Mouse (Mus musculus): ENCODE data around the gene Gm42791.

The Gm42791 gene

DNA sequence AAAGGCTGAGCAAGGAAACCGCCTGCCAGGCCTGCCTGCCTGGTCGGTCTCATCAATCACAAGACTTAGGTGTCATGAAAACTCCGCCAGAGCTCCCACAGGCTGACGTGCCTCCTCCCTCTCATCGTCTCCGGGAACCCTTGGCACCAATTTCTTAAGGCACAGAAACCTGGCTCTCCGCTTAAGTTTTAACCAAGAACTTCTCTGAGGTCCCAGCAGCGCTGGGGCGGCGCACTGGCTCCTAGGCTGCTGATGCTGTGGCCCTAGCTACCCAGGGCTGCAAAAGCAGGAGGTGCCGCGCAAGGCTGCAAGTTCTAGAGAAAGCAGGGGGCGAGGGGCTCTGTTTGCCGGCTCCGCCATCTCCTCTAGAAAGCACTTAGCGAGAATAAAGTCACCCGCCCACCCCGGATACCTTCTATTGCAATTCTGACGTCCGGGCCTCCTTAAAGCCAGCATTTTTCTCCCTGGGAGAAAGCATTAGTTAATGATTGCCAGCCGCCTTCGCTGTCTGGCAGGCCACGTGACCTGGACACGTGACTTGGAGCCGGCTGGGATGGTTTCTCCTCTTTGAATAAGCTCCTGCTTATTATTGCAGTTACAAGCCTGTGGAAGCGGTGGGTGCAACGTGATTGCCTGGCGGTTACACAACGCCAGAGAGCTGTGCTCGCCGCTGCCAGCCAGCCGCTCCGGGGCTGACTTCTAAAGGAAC lies at the start of gene Gm42791:
TSS of gene Gm42791 (minus strand) at position 442 of the 709 bp plus-strand sequence.
- peak; percentile 92 for DNase-seq (ENCODE audit: extremely low read depth, insufficient read length, low spot score)

DNA sequence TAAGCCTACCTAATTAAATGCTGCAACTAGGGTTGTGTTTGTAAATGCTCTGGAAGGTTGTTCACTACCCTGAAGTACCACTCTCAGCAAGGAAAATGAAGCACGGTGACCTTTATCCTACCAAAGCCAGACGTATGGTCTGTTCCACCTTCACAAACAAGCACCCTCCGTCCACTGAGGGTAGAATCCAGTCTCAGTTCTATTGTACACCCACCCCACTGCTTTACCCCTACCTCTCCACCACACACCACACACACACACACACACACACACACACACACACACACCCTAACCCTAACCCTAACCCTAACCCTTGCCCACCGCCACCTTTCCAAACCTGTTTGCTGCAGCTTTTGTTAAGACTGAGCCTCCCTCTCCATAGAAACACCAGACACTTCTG lies 49.1 kb upstream of the Gm42791 start:
- DNase-seq (ENCODE audit: extremely low read depth, insufficient read length, low spot score), result no peak

DNA sequence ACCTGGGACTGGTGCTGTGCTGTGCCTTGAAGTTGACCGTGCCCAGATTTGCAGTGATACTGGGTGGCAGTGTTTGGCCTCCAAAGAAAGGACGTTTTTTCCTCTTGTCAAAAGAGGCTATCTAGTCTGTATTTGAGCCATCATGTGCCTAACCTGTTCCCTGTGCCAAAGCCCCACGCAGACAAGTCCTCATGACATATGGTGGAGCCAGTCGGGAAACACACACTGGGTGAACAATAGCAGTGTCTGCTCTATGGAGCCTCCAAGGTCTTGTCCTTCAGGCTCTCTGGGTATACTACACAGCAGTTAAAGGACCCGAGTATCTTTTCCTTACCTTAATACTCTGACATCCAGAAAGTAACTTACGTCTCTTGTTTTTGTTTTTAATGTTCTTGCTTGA lies 48.3 kb upstream of the Gm42791 start:
- DNase-seq (ENCODE audit: extremely low read depth, insufficient read length, low spot score), result no peak

DNA sequence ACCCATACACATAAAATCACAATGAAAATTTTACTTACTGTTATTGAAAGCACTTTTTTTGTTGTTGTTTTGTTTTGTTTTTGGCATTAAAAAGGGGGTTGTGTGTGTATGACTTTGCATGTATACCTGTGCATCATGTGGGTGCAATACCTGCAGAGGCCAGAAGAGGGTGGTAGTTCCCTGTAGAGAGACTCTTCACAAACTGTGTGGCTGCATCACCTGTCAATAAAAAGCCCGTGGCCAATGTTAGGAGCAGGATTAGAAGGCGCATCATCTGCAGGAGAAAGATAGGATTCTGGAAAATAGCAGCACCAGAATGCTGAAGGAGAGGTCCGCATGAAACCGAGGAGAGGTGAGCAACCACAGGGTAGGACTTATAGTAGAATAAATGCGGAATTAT lies 44.9 kb upstream of the Gm42791 start:
- no peak for DNase-seq (ENCODE audit: extremely low read depth, insufficient read length, low spot score)

DNA sequence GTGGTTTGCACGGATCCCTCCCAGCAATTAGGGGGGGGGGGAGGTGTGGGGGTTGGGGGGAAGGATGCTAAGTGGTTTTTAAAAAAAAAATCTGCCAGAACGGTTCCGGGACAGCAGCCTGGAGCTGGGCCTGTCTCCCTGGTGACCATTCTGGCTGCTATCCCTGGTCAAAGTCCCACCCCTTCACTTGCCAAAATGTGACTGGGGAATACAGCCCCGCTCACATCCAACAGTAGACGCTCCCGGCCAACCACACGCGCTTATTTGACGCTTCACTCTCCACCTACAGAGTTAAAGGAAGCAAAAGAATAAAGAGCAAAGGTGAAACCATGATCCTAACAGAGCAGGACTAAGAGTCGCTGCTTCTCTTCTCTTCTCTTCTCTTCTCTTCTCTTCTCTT lies 42.8 kb upstream of the Gm42791 start:
- DNase-seq (ENCODE audit: extremely low read depth, insufficient read length, low spot score), result no peak

DNA sequence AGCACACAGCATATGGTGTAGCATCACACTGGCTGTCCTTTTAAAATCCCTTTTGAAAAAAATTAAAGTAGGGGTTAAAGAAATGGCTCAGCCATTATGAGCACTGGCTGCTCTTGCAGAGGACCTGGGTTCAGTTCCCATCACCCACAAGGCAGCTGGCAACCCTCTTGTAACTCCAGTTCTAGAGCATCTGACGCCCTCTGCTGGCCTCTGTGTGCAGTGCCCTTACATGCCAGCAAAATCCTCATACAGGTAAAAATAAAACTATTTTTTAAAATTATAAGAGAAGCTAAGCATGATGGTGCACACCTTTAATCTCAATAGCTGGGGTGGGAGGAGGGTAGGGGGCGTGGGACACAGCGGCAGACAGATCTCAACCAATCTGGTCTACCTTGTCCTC lies 42.0 kb upstream of the Gm42791 start:
- no peak for DNase-seq (ENCODE audit: extremely low read depth, insufficient read length, low spot score)

DNA sequence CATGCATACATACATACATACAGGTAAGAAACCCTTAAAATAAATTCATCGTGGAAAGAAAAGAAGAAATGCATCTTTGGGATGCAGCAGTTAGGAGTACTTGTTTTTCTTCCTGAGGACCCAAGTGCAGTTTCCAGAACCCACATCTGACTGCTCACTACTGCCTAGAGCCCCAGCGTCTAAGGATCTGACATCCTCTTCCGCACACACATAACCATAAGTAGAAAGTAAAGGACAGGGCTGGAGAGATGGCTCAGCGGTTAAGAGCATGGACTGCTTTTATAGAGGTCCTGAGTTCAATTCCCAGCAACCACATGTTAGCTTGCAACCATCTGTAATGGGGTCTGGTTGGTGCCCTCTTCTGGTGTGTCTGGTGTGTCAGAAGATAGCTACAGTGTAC lies 37.5 kb upstream of the Gm42791 start:
- DNase-seq (ENCODE audit: extremely low read depth, insufficient read length, low spot score), result no peak

DNA sequence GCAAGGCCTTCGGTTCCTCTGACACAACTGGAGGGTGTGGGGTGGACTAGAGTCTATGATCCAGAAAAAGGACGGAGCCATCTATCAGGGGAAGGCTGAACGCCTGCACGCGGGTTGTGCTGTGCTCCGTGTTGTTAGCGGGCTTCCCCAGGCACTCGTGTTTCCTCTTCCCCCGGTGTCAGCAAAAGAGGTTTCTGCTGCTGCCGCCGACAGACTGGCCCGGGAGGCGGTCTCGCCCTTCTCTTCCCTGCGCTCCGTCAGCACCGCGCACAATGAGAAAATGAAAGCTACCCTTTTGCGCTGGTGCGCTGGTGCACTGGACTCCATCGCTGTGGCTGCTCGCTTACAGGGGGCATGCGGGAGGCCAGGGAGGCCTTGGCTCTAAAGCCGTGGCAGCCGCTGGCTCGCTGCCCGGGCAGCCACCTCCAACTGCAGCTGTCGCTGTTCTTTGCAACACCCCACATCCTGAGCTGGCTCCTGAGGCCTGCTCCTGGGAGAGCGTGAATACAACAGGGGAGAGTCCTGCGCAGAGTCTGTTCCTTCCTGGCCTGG lies 36.3 kb upstream of the Gm42791 start:
- no peak for DNase-seq (ENCODE audit: extremely low read depth, insufficient read length, low spot score)

DNA sequence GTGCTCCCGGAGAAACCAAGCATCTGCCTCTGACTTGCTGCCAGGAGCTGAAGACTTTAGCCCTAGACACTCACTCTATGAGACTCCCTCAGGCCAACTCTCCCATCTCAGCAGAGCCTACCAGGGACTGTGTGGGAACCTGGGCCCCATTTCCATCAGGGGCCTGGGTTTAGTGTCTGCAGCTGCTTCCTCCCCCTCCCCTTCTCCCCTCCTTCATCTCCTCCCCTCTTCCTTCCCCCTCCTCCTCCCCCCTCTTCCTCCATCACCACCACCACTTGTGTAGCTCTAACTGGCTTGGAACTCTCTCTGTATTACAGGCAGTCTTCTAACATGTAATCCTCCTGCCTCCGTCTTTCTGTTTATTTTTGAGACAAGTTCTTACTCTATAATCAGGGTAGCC lies 35.2 kb upstream of the Gm42791 start:
- DNase-seq (ENCODE audit: extremely low read depth, insufficient read length, low spot score), result no peak

DNA sequence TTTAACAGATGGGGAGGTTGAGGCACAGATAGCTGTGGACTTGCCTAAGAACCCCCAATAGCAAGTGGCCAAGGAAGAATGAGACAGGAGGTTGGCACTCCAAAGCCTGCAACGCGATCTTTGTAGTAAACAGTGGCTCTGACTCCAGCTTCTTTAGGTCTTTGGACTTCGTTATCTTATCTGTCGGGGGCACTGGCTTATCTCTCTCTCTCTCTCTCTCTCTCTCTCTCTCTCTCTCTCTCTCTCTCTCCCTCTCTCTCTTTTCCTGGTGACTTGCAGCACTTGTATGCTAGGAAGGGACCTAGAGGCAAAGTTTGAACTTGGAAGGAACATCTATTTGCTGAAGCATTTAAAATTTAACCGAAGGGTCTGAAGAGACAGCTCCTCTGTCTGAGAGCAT lies 33.4 kb upstream of the Gm42791 start:
- DNase-seq (ENCODE audit: extremely low read depth, insufficient read length, low spot score), result no peak

DNA sequence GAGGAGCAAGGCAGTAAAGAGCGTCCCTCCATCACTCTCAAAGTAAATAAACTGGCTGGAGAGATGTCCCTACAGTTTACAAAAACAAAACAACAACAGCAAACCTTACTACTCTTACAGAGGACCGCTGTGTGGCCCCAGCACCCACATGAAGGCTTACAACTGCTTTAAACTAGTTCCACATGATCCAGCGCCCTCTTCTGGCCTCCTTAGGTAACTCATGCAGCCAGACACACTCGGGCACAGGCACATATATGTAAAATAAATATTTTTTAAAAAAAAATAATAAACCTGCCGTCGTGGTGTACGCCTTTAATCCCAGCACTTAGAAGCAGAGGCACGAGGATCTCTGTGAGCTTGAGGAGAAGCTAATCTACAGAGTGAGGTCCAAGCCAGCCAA lies 32.4 kb upstream of the Gm42791 start:
- DNase-seq (ENCODE audit: extremely low read depth, insufficient read length, low spot score), result no peak

DNA sequence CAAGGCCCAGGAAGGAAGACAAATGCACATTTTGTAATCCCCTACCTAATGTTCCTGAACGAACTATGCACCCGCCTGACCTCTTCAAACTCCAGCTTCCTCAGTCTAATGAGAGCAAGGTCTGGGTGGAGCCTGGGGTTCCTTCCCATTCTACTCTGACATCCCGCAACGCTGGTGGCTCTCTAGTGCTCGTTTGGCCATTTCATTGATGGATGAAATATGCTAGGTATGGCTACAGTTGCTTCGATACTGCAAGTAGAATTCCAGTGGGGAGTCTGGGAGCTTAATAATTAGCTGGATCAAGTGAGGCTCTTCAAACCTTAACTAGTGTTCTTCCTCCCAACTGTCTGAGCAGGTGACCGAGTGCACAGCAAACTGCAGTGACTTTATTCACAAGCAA lies 26.2 kb upstream of the Gm42791 start:
- no peak for DNase-seq (ENCODE audit: extremely low read depth, insufficient read length, low spot score)

DNA sequence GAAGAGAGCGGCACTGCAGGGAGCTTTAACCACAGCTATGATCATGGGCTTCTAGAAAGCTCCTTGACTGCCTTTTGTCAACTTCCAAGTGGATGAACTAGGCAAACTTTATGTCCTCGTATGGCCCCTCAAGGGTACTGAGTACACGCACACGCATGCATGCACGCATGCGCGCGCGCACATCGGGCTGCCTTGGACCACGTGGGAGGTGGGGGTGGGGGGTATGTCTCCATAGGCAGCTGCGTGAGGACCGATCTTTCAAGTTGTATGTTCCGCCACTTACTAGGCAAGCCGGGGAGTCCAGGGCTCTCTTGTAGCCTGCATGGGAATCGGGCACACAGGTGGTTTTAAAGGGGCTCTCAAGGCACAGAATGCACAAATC lies 25.7 kb upstream of the Gm42791 start:
- DNase-seq (ENCODE audit: extremely low read depth, insufficient read length, low spot score), result no peak

DNA sequence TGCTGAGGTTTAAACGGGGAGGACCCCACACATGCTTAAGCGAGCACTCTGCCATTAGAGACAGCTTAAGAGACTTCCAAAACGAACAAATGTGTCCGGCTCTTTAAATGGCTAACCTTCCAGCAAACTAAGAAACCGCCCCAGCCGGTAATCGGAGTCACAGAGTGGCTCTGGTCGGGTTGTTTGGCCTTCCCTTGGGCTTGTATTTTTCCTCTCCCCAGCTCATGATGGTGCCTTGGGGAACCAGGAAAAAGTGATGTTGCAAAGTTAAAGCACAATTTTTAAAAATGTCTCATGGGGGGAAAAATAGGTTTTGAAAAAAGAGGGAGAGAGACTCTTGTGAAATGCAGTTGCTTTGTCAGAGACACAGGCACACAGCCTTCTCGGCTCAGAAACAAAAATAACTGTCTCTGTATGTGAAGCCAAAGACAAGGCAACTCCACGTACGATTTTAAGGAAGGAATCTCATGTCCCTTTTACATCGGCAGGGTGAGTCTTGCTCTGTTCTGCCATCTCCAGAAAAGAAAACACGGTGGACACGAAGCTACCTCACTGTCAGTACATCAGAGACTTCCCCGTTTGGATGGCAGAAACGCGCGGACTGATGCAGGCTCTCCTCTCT lies 25.2 kb upstream of the Gm42791 start:
- no peak for DNase-seq (ENCODE audit: extremely low read depth, insufficient read length, low spot score)

DNA sequence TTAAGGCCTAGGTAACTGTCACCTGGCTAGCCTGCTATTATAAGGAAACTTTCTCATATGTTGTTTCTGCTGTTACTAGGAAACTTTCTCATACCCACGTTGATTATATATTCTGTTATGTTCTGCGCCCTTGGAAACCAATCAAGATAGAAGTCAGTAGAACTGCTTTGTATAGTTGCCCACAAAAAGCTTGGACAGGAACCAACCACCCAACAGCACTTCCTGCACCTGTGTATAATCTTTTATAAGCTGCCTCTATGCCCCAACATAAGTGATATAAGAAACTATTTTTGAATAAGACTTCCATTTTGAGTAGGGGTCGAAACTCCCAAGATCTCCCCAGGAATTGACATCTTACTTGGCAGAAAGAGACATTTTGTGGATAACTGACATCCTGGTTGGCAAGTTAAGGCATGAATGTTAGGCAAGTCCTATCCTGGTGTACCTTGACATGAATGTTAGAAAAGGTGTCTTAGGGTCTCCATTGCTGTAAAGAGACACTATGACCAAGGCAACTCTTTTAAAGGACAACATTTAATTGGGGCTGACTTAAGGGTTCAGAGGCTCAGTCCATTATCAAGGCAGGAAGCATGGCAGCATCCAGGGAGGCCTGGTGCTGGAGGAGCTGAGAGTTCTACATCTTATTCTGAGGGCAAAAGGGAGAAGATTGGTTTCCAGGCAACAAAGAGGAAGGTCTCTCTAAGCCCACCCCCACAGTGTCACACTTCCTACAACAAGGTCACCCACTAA lies 22.9 kb upstream of the Gm42791 start:
- no peak for DNase-seq (ENCODE audit: extremely low read depth, insufficient read length, low spot score)

DNA sequence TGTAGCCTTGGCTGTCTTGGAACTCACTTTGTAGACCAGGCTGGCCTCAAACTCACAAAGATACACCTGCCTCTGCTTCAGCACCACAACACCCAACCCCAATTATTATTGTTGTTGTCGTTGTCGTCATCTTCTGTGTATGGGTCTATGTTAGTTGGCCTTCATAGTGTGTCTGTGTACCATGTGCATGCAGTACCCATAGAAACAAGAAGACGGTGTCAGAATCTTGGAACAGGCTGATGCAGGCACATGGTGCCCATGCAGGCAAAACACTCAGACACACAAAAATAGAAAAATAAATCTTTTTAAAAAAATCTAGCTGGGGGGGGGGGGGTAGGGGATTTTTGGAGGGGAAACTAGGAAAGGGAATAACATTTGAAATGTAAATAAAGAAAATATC lies 22.2 kb upstream of the Gm42791 start:
- DNase-seq (ENCODE audit: extremely low read depth, insufficient read length, low spot score), result no peak

DNA sequence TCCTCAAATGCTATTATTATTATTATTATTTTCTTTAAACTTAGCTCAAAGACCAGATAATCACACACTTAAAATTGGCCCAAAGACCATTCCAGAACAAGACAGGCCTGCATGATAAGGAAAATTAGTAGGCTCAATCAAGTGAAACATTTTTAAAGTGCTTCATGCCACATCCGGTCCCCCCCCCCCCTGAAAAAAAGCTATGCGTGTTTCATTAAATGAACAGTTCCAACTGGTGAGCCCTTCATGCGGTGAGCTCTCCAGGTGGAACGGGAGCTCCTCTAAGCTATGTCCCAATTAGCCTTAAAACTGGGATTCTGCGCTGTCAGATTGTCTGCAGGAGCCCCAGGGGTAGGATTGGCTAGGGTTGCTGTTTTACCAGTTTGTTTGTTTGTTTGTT lies 21.3 kb upstream of the Gm42791 start:
- no peak for DNase-seq (ENCODE audit: extremely low read depth, insufficient read length, low spot score)

DNA sequence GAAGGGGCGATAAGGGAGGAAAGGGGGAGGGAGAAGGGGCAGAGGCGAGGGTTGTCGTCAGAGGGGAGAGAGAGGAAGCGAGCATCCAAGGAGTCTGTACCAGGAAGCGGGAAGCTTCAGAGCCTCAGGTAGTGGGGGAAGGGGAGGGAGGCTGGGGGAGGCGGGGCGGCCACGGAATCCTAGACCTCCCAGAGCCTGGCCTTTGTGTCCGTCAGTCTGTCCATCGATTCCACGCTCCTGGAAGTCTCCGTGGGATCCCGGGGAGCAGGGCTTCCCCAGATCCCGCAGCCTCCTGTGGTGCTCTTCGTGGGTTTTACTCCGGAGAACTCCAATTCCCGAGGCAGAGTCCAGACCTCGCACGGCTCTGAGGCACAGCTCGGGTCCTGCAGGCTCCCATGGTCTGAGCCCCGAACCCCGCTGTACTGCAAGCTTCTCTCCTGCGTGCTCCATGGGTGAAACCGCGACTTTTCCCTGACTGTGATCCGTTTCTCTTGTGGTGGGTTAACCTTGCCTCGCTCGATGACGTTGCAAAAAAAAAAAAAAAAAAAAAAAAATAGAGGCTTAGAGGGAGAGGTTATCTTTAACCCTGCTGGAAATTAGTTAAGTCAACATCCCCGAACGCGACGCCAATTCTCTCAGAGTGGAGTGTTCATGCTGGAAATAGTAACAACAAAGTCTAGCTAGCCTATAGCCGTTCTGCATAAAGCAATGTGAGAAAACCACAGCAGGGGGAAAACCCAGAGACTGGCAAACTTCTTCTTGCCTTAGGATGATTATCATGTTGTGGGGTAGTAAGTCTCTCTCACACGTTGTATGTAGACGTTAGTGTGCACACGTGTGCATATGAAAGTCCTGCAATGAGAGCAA lies 20.6 kb upstream of the Gm42791 start:
- no peak for DNase-seq (ENCODE audit: extremely low read depth, insufficient read length, low spot score)

DNA sequence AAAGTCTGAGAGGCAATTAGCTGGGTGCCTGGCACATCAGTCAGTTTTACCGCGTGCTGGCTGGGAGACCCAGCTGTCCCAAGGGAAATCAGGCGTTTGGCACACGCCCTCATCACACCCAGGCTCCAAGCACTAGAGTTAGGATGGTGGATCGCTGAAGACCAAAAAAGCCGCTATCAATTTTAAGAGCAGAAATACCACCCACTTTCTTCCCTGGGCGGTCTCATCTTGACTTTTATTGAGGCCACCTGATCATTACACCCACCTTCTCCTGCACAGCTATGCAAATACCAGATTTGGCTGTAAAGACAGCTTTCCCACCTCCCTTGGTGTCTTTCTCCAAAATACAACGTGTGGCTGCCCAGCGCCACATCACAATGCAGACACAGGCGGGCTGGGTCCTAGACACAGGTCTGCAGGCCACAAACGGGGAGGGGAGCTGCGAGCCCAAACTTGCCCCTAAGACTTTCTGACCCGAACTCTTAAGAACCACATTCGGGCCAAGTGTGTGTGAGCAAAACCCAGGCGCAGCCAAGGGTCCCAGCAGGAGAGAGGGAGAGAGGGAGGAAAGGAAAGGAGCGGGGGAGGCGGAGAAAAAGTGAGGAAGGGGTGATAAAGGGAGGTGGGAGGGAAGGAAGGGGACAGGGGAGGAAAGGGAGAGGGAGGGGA lies 19.8 kb upstream of the Gm42791 start:
- no peak for DNase-seq (ENCODE audit: extremely low read depth, insufficient read length, low spot score)

DNA sequence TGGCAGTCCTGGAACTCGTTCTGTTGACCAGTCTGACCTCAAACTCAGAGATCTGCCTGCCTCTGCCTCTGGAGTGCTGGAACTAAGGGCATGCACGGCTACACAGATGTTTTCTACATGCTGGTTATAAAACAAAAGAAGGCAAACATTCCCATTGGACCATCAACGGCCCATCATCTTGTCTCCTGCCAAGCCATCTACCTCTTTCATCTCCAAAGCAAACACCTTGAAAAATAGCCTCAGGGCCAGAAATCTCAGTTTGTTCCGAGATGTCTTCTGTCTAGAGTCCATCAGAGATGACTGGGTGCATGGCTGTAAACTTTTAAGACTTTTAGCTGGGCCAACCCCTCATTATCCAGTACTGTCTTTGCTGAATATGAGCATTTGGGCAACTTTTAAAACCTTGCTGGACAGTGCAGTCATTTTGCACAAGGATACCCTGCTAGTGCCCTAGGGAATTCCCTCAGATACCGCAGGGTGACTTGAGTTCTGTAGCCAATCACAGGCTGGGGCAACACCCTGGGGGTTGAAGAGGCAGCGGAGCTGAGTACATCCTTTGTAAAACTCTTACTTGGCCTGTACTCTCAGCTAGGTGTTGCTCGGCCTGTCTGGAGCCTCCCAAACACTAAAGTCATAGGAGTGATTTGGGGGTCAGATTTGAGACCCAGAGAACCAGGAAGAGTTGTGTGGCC lies 19.0 kb upstream of the Gm42791 start:
- DNase-seq (ENCODE audit: extremely low read depth, insufficient read length, low spot score), result no peak
